Mouse (Mus musculus): ENCODE data around the gene Dgkz. TPM values are rescaled to one million over a fixed set of nuclear protein-coding genes. Genes with fewer than 3 reads are reported as not detected.
A peak's percentile ranks its signal among the peaks of the same experiment; 100 is the strongest.

Dgkz gene
- polyA plus RNA-seq, 1 experiment from 2014 or later, result 21.2 TPM

DNA sequence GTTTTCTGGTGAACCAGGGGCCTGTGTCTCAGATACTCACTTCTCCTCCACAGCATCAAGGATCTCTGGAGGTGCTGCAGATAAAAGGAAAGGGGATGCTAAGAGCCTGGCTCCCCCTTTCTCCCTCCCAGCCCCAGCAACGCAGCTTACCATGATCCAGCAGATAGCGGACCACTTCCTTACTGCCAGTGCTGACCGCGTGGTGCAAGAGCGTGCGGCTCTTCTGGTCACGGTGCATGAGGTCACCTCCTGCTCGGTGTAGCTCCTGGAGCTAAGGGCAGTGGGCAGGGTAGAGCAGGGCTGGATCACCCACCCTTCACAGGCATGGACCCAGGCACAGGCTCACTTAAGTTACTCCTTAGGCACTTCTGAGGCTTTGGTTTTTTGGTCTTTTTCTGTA lies 41.6 kb downstream of the Dgkz start:
- H3K27ac ChIP-seq (replicated peaks), result no peak overlapping the region
- H3K36me3 ChIP-seq (replicated peaks), result peaks cover 64% of the 10 kb centered on the region
- no peak for ATAC-seq (ENCODE audit: insufficient read depth)

DNA sequence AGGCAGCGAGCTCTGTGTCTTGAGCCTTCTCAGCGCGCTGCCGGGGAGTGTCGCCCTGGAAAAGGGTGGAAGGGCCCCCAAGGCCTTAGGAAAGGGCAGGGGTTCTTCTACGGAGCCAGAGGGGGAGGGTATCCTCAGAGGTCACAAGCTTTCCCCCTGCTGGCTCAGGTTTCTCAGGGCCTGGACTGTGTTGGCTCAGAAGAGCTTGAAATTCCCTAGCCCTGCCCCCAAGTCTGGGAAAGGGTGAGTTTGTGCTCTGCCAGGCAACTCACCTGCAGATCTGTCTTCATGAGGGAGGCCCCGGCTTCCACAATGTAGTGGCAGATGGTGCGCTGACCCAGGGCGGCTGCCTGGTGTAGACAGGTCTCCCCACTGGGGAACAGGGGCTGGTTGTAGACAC lies 42.2 kb downstream of the Dgkz start:
- WGBS (ENCODE audit: insufficient replicate concordance), result 70% methylated on average over 9 of the region's 9 CpGs
- Histone ChIP-seq H3K4me3 (replicated peaks) (no peak overlapping the region), H3K27me3 (peaks cover 39% of the 10 kb centered on the region), H3K36me3 (replicated peaks) (peaks cover 59% of the 10 kb centered on the region), H3K9me3 (replicated peaks) (no peaks in the 10 kb centered on the region), H3K27ac (replicated peaks) (no peak overlapping the region), H3K4me1 (replicated peaks) (peaks cover 47% of the 10 kb centered on the region), H3K4me2 (no peak overlapping the region), H3K9ac (no peak overlapping the region)
- no peak for ATAC-seq (ENCODE audit: insufficient read depth)

More for the DNA sequence above, 41.6 kb downstream of the Dgkz start:
- Histone ChIP-seq H3K27me3 (peaks cover 33% of the 10 kb centered on the region), H3K4me2 (no peak overlapping the region), H3K9me3 (replicated peaks) (no peaks in the 10 kb centered on the region), H3K4me1 (replicated peaks) (peaks cover 47% of the 10 kb centered on the region), H3K4me3 (replicated peaks) (no peak overlapping the region), H3K9ac (no peak overlapping the region)
- WGBS (ENCODE audit: insufficient replicate concordance), result 36% methylated on average over 8 of the region's 8 CpGs

DNA sequence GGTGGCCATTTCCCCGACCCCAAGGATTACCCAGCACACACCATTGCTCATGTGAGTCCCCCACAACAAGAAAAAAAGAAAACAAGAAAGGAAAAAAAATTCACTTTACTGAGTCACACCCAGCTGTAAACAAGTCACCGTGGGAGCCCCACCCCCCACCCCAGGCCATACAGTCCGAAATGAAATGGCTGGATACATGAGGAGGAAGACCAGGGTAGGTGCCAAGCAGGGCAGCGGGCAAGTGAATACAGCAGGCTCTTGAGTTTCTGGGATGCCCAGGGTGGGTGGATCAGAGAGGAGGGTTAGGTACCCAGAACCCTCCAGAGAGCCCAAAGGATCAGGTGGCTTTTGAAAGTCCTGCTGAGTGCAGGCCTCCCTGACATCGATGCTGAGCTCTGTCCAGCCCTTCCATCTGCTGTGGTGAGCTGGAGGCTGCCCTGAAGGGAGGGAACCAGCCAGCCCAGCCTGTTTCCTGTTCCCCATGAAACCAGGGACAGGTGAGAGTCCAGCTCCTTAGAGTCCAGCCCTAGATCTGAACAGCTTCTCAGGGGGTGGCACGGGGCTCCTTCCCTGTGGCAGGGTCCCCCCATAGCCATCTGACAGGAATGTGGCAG lies 42.8 kb downstream of the Dgkz start:
- no peak for ATAC-seq (ENCODE audit: insufficient read depth)
- Histone ChIP-seq H3K9me3 (replicated peaks) (no peaks in the 10 kb centered on the region), H3K27me3 (peaks cover 45% of the 10 kb centered on the region), H3K4me3 (replicated peaks) (peak overlapping the region; percentile 39; the same call in 1 of the 2 replicates), H3K36me3 (replicated peaks) (peaks cover 53% of the 10 kb centered on the region), H3K27ac (replicated peaks) (no peak overlapping the region), H3K4me1 (replicated peaks) (peaks cover 50% of the 10 kb centered on the region), H3K9ac (no peak overlapping the region), H3K4me2 (peak overlapping the region; percentile 66)
- WGBS (ENCODE audit: insufficient replicate concordance), result 21% methylated on average over 6 of the region's 6 CpGs

DNA sequence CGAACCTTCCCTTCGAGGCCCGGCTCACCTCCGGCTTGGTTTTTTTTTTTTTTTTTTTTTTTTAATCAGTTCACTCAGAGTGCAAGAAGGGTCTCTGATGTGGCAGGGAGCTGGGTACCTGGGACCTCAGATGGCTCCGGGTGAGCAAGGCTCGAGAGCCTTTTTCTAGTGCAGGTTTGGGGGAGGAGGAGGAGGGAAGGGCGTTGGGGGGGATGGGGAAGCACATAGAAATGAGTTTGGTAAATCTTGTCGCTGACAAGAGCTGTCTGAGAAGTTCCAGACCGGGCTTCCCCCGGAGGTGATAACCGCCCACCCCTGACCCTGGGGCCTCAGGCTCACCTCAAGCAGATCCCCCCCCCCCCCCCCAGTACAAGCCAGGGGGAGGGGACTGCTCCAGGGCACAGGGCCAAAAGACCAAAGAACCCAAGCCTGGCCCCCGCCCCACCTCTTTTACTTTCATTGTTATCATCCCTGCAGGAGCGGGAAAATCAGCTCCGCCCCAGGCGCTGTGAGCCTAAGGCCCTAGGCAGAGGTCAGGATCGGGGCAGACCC lies 43.4 kb downstream of the Dgkz start, which contains the start of gene Mdk:
TSS of gene Mdk (minus strand) at position 138 of the 552 bp plus-strand sequence.
- 5% methylated on average over 16 of the region's 16 CpGs for WGBS (ENCODE audit: insufficient replicate concordance)
- H3K9me3 ChIP-seq (replicated peaks), result no peaks in the 10 kb centered on the region
- peaks cover 56% of the 10 kb centered on the region for H3K4me1 ChIP-seq (replicated peaks)
- peaks cover 47% of the 10 kb centered on the region for H3K36me3 ChIP-seq (replicated peaks)
- H3K27me3 ChIP-seq, result peaks cover 49% of the 10 kb centered on the region
- ATAC-seq (ENCODE audit: insufficient read depth), result peak; percentile 22; the same call in 1 of the 2 replicates
- no peak within 1 kb of the TSS; the same call in 1 of the 2 replicates for H3K9ac ChIP-seq
- no peak within 1 kb of the TSS for H3K27ac ChIP-seq (replicated peaks)
- H3K4me2 ChIP-seq, result peak within 1 kb of the TSS; percentile 66
- peak within 1 kb of the TSS; percentile 39 for H3K4me3 ChIP-seq (replicated peaks)

DNA sequence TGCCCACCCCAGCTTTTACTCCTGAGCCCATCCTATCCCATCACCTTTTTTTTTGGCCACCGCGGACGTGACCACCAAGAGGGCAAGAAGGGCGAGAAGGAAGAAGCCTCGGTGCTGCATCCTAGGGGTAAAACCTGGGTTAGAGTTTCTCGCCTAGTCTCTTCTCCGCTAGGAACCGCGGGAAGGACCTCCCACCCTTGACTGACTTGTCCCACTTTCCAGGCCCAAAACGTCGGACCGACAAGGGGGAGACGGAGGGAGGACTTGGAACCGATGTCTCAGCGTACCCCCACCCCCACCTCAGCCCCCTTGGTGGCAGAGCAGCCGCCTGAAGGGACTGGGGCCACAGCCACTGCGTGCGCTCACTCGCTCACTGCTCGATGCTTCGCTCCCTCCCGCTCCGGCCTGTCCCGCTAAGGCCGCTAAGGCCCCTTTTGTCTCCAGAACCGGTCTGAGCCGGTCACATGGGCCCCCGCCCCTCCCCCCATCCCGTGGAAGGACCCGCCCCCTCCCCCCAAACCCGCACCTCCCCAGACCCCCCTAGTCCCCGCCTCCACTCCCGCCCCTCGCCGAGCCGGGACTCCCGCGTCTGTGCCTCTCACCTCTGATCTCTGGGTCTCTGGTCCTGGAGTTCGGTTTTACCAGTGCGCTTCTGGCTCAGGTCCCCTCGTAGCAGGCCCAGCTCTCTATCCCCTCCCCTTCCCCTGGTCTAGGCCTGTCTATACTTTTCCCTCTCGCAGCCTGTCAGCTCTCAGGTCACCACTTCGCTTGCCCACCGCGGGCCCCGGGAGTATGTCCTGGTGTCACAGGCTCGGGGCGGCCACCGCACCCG lies 44.1 kb downstream of the Dgkz start:
- Histone ChIP-seq H3K9ac (no peak overlapping the region; the same call in 1 of the 2 replicates), H3K27ac (replicated peaks) (no peak overlapping the region), H3K9me3 (replicated peaks) (no peaks in the 10 kb centered on the region), H3K4me1 (replicated peaks) (peaks cover 58% of the 10 kb centered on the region), H3K36me3 (replicated peaks) (peaks cover 40% of the 10 kb centered on the region), H3K4me2 (peak overlapping the region; percentile 66), H3K27me3 (peaks cover 56% of the 10 kb centered on the region), H3K4me3 (replicated peaks) (peak overlapping the region; percentile 39)
- 5% methylated on average over 50 of the region's 50 CpGs for WGBS (ENCODE audit: insufficient replicate concordance)
- ATAC-seq (ENCODE audit: insufficient read depth), result no peak

DNA sequence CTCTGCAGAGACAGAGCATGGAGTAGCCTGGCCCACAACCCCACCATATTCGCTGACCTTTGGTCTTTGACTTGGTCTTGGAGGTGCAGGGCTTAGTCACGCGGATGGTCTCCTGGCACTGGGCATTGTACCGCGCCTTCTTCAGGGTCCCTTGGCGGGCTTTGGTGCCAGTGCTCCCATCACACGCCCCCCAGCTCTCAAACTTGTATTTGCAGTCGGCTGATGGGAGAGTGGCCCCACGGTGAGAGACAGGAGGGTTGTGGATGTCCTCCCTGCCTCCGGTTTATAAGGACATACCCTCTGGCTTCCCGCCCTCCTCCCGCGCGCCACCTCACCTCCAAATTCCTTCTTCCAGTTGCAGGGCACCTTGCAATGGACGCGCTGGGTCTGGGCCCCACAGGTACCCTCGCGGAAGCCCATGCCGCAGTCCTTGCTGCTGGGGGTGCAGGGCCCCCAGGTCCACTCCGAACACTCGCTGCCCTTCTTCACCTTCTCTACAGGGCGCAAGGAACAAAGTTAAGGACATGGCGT lies 44.8 kb downstream of the Dgkz start:
- Histone ChIP-seq H3K4me3 (replicated peaks) (peak overlapping the region; percentile 39), H3K4me2 (peak overlapping the region; percentile 66), H3K4me1 (replicated peaks) (peaks cover 58% of the 10 kb centered on the region), H3K9ac (no peak overlapping the region), H3K9me3 (replicated peaks) (no peaks in the 10 kb centered on the region), H3K36me3 (replicated peaks) (peaks cover 32% of the 10 kb centered on the region), H3K27ac (replicated peaks) (no peak overlapping the region), H3K27me3 (peaks cover 63% of the 10 kb centered on the region)
- ATAC-seq (ENCODE audit: insufficient read depth), result no peak
- 26% methylated on average over 23 of the region's 23 CpGs for WGBS (ENCODE audit: insufficient replicate concordance)

DNA sequence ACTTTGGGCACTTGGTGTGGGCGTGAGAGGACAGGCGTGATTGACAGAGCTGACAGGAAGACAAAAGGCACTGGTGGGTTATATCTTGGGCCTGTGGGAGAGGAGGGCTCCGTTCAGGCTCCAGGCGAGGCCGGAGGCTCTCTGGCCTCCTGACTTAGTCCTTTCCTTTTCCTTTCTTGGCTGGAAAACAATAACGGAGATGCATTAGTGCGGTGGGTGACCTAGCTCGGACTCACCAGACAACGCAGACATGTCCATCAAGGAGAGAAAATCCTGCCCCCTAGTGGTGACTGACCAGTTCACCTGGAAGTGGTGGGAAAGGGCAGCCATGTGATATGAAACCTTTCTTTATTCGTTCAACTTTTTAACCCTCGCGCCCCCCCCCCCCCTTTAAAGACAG lies 45.7 kb downstream of the Dgkz start:
- H3K27ac ChIP-seq (replicated peaks), result no peak overlapping the region
- H3K4me3 ChIP-seq (replicated peaks), result no peak overlapping the region
- H3K4me1 ChIP-seq (replicated peaks), result peaks cover 58% of the 10 kb centered on the region
- H3K9ac ChIP-seq, result no peak overlapping the region
- H3K36me3 ChIP-seq (replicated peaks), result peaks cover 24% of the 10 kb centered on the region
- no peaks in the 10 kb centered on the region for H3K9me3 ChIP-seq (replicated peaks)
- H3K27me3 ChIP-seq, result peaks cover 72% of the 10 kb centered on the region
- WGBS (ENCODE audit: insufficient replicate concordance), result 13% methylated on average over 12 of the region's 12 CpGs
- H3K4me2 ChIP-seq, result peak overlapping the region; percentile 66
- no peak for ATAC-seq (ENCODE audit: insufficient read depth)

DNA sequence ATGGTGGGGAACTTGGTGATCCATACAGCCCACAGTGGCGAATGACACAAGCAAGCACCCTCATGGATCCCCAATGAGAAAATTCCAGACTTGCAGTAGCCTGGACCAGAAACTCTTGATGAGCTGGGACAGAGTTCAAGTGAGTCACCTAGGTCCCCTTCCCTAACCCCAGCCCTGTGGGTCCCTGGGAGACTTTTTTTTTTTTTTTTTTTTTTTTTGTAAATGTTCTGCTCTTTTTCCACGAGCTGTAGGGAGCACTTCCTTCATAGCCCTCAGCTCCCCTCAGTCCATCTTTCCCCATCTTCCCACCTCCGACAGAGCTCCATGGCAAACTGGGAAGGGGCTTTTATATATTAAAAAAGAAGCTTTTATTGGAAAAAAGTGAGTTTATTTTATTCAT lies 46.2 kb downstream of the Dgkz start:
- Histone ChIP-seq H3K27ac (replicated peaks) (no peak overlapping the region), H3K36me3 (replicated peaks) (peaks cover 19% of the 10 kb centered on the region), H3K4me1 (replicated peaks) (peaks cover 54% of the 10 kb centered on the region), H3K4me3 (replicated peaks) (no peak overlapping the region), H3K9ac (no peak overlapping the region), H3K4me2 (no peak overlapping the region), H3K9me3 (replicated peaks) (no peaks in the 10 kb centered on the region), H3K27me3 (peaks cover 76% of the 10 kb centered on the region)
- ATAC-seq (ENCODE audit: insufficient read depth), result no peak
- 57% methylated on average over 3 of the region's 3 CpGs for WGBS (ENCODE audit: insufficient replicate concordance)

DNA sequence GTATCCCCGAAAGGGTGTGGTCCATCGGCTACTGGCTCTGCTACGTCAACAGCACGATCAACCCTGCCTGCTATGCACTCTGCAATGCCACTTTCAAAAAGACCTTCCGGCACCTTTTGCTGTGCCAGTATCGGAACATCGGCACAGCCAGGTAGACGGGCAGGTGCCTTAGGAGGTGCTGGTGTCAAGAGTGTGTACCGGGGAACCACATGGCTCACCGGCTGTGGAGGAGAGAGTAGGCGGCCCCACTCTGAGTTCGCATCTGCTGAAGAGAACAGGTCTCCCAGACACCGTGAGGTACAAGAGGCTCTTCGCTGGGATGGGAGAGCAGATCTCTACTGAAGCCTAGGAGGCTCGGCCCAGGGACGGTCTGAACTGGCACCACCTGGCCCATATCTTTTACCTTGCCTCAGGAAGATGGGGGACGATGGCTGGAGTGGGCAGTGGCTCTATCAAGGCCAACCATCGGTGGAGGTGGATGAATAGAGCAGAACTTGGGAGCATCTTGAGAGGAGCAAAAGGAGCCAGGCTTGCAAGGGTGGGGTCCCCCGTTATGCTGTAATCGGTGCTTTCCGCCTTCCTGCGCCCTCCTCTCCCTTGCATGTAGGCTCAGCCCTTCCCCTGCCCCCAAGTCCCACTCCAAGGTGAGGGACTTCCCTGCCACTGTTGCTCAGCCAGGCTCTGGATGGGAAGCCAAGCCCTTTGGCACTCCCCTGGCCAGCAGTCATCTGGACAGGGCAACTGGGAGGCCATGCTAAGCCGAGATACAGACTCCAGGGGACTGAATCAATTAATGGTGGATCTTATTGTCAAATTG lies 46.9 kb downstream of the Dgkz start:
- Histone ChIP-seq H3K4me1 (replicated peaks) (peaks cover 51% of the 10 kb centered on the region), H3K9me3 (replicated peaks) (no peaks in the 10 kb centered on the region), H3K36me3 (replicated peaks) (peaks cover 12% of the 10 kb centered on the region), H3K9ac (no peak overlapping the region), H3K27me3 (peaks cover 84% of the 10 kb centered on the region), H3K4me2 (no peak overlapping the region), H3K27ac (replicated peaks) (no peak overlapping the region), H3K4me3 (replicated peaks) (no peak overlapping the region)
- no peak for ATAC-seq (ENCODE audit: insufficient read depth)
- 69% methylated on average over 23 of the region's 23 CpGs for WGBS (ENCODE audit: insufficient replicate concordance)

DNA sequence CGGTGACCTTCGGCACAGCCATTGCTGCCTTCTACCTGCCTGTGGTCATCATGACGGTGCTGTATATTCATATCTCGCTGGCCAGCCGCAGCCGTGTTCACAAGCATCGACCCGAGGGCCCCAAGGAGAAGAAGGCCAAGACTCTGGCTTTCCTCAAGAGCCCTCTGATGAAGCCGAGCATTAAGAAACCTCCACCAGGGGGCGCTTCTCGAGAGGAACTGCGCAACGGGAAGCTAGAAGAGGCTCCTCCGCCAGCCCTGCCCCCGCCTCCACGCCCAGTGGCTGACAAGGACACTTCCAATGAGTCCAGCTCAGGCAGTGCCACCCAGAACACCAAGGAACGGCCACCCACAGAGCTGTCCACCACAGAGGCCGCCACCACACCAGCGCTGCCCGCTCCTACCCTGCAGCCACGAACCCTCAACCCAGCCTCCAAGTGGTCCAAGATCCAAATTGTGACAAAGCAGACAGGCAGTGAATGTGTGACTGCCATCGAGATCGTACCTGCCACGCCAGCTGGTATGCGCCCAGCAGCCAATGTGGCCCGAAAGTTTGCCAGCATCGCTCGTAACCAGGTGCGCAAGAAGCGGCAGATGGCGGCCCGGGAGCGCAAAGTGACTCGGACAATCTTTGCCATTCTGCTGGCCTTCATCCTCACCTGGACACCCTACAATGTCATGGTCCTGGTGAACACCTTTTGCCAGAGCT lies 47.7 kb downstream of the Dgkz start:
- H3K4me3 ChIP-seq (replicated peaks), result no peak overlapping the region
- ATAC-seq (ENCODE audit: insufficient read depth), result no peak
- peak overlapping the region; percentile 39 for H3K4me2 ChIP-seq
- 38% methylated on average over 34 of the region's 34 CpGs for WGBS (ENCODE audit: insufficient replicate concordance)
- H3K36me3 ChIP-seq (replicated peaks), result peaks cover 4% of the 10 kb centered on the region
- H3K27me3 ChIP-seq, result peaks cover 91% of the 10 kb centered on the region
- H3K9ac ChIP-seq, result no peak overlapping the region
- peaks cover 51% of the 10 kb centered on the region for H3K4me1 ChIP-seq (replicated peaks)
- H3K27ac ChIP-seq (replicated peaks), result no peak overlapping the region
- no peaks in the 10 kb centered on the region for H3K9me3 ChIP-seq (replicated peaks)
